Mouse (Mus musculus) midbrain, postnatal 0 days (tissue): ENCODE measurements at regions not wholly inside any gene's neighbourhood (a gene's known extent, or its start where the extent isn't known, plus 50 kb on each side); places are given as distances from the start of the nearest gene placed in this dataset.

Source experiments
- ATAC-seq: fragments of 200-750 bp; cut with Nextera tagmentation; 2 replicates; pipeline ENCODE4 v1.8.0; 2017; ENCODE audit warnings: moderate number of reproducible peaks, mild to moderate bottlenecking, moderate TSS enrichment, moderate library complexity; ENCODE audit not compliant: low FRiP score
- DNase-seq: peaks from one replicate; pipeline ENCODE4 v3.0.0-alpha.2; 2015; ENCODE audit warnings: low spot score
- H3K27ac ChIP-seq: fragments of 300-500 bp; sonication (generic); 2 replicates; pipeline ENCODE4 v1.5.1; 2014; ENCODE audit warnings: low read depth, mild to moderate bottlenecking, low read length, mixed read lengths
- H3K27me3 ChIP-seq: fragments of 300-500 bp; sonication (generic); 2 replicates; pipeline ENCODE4 v1.6.1; 2014; ENCODE audit warnings: low read length, control low read depth, mixed read lengths; ENCODE audit not compliant: insufficient read depth
- H3K36me3 ChIP-seq: fragments of 300-500 bp; sonication (generic); 2 replicates; pipeline ENCODE4 v1.6.1; 2014; ENCODE audit warnings: low read length, control low read depth, mixed read lengths; ENCODE audit not compliant: insufficient read depth
- H3K4me1 ChIP-seq: fragments of 300-500 bp; sonication (generic); 2 replicates; pipeline ENCODE4 v1.6.1; 2014; ENCODE audit warnings: mild to moderate bottlenecking, control low read depth, antibody characterized with exemption, low read length, mixed read lengths; ENCODE audit not compliant: insufficient read depth
- H3K4me2 ChIP-seq: fragments of 300-500 bp; sonication (generic); 2 replicates; pipeline ENCODE4 v1.6.1; 2014; ENCODE audit warnings: low read depth, mild to moderate bottlenecking, low read length, mixed read lengths; ENCODE audit not compliant: poor library complexity, severe bottlenecking
- H3K4me3 ChIP-seq: fragments of 300-500 bp; sonication (generic); 2 replicates; pipeline ENCODE4 v1.5.1; 2014; ENCODE audit warnings: low read depth, mild to moderate bottlenecking, low read length, moderate library complexity
- H3K9ac ChIP-seq: fragments of 300-500 bp; sonication (generic); replicated peaks from 2 replicates; pipeline ENCODE4 v1.6.1; 2014; ENCODE audit warnings: mild to moderate bottlenecking, low read length, moderate library complexity, mixed read lengths; ENCODE audit not compliant: poor library complexity, severe bottlenecking
- H3K9me3 ChIP-seq: fragments of 300-500 bp; sonication (generic); 2 replicates; pipeline ENCODE4 v1.6.1; 2016; ENCODE audit warnings: low read length, control low read depth
- CTCF ChIP-seq: IDR thresholded peaks from 2 replicates; pipeline ENCODE4 v1.5.1; 2016; ENCODE audit warnings: antibody characterized with exemption, mild to moderate bottlenecking
- WGBS: fragments of 180-500 bp; shearing (Covaris S2); extraction: QIAGEN DNeasy Blood & Tissue Kit; methylation state at CpG from one replicate; pipeline ENCODE4 v1.1.7; 2014; 5-methylcytosine and 5-hydroxymethylcytosine counted together

- Histone ChIP-seq H3K27me3 (no peaks in the 10 kb centered on the region), H3K27ac (no peak overlapping the region), H3K4me3 (no peak overlapping the region), H3K9me3 (no peaks in the 10 kb centered on the region), H3K4me2 (no peak overlapping the region), H3K4me1 (no peaks in the 10 kb centered on the region), H3K36me3 (no peaks in the 10 kb centered on the region), H3K9ac (no peak overlapping the region)
- peak; percentile 54; the same call in 1 of the 2 replicates for ATAC-seq
- DNase-seq = no peak
- no peak for TF ChIP-seq CTCF
- WGBS = 92% methylated on average over 15 of the region's 15 CpGs
Observed at GRCm38 (mm10) chr13:16100253-16100652, 88.6 kb downstream of the Inhba start.

GRCm38 (mm10) chr13:16114837-16115236, 103.2 kb downstream of the Inhba start:
- WGBS = 77% methylated on average over 2 of the region's 2 CpGs

GRCm38 (mm10) chr13:16146686-16147085, 135.0 kb downstream of the Inhba start:
- Histone ChIP-seq H3K9ac (no peak overlapping the region), H3K4me3 (no peak overlapping the region), H3K9me3 (no peaks in the 10 kb centered on the region), H3K27ac (no peak overlapping the region), H3K27me3 (no peaks in the 10 kb centered on the region), H3K4me1 (no peaks in the 10 kb centered on the region), H3K36me3 (no peaks in the 10 kb centered on the region), H3K4me2 (no peak overlapping the region)
- DNase-seq (no peak), ATAC-seq (no peak)
- TF ChIP-seq CTCF = no peak

More at GRCm38 (mm10) chr13:16114837-16115236, 103.2 kb downstream of the Inhba start:
- no peaks in the 10 kb centered on the region for H3K4me1 ChIP-seq
- H3K27ac ChIP-seq = no peak overlapping the region
- TF ChIP-seq CTCF = no peak
- no peaks in the 10 kb centered on the region for H3K9me3 ChIP-seq
- no peak for ATAC-seq
- no peak overlapping the region for H3K4me2 ChIP-seq
- H3K27me3 ChIP-seq = no peaks in the 10 kb centered on the region
- DNase-seq = no peak
- H3K4me3 ChIP-seq = no peak overlapping the region
- no peak overlapping the region for H3K9ac ChIP-seq
- H3K36me3 ChIP-seq = no peaks in the 10 kb centered on the region

GRCm38 (mm10) chr13:16154926-16155325, 143.3 kb downstream of the Inhba start:
- Histone ChIP-seq H3K36me3 (no peaks in the 10 kb centered on the region), H3K27ac (no peak overlapping the region), H3K9ac (no peak overlapping the region), H3K9me3 (no peaks in the 10 kb centered on the region), H3K4me3 (no peak overlapping the region), H3K27me3 (no peaks in the 10 kb centered on the region), H3K4me2 (no peak overlapping the region), H3K4me1 (no peaks in the 10 kb centered on the region)
- 83% methylated on average over 1 of the region's 1 CpGs for WGBS
- no peak for TF ChIP-seq CTCF
- ATAC-seq (no peak), DNase-seq (no peak)

- Histone ChIP-seq H3K4me1 (no peaks in the 10 kb centered on the region), H3K27me3 (no peaks in the 10 kb centered on the region), H3K9me3 (no peaks in the 10 kb centered on the region), H3K4me3 (no peak overlapping the region), H3K27ac (no peak overlapping the region), H3K4me2 (no peak overlapping the region), H3K36me3 (no peaks in the 10 kb centered on the region), H3K9ac (no peak overlapping the region)
- 77% methylated on average over 5 of the region's 5 CpGs for WGBS
- ATAC-seq (no peak), DNase-seq (peak; percentile 34)
- no peak for TF ChIP-seq CTCF
Observed at GRCm38 (mm10) chr13:16165204-16165894, 153.7 kb downstream of the Inhba start.

- no peak for DNase-seq
Observed at GRCm38 (mm10) chr13:16196692-16197091, 185.0 kb downstream of the Inhba start.

More at GRCm38 (mm10) chr13:16196692-16197091, 185.0 kb downstream of the Inhba start:
- no peaks in the 10 kb centered on the region for H3K9me3 ChIP-seq
- no peak overlapping the region for H3K9ac ChIP-seq
- no peak overlapping the region for H3K4me2 ChIP-seq
- no peak for TF ChIP-seq CTCF
- no peak overlapping the region for H3K27ac ChIP-seq
- H3K27me3 ChIP-seq = no peaks in the 10 kb centered on the region
- H3K4me3 ChIP-seq = no peak overlapping the region
- H3K36me3 ChIP-seq = no peaks in the 10 kb centered on the region
- ATAC-seq = no peak
- 94% methylated on average over 1 of the region's 1 CpGs for WGBS
- no peaks in the 10 kb centered on the region for H3K4me1 ChIP-seq
